Mouse (Mus musculus) forebrain, embryonic 15.5 days (tissue): ENCODE measurements around the gene Ndufa13. TPM values are rescaled to one million over a fixed set of nuclear protein-coding genes. Genes with fewer than 3 reads are reported as not detected.

Experiments used
- ATAC-seq: fragments of 200-750 bp; cut with Nextera tagmentation; replicated peaks from 2 replicates; pipeline ENCODE4 v1.8.0; 2017; ENCODE audit warnings: mild to moderate bottlenecking, moderate TSS enrichment, moderate library complexity
- H3K27ac ChIP-seq: fragments of 300-500 bp; sonication (generic); replicated peaks from 2 replicates; pipeline ENCODE4 v1.5.1; 2015; ENCODE audit warnings: mild to moderate bottlenecking, inconsistent platforms
- H3K27me3 ChIP-seq: fragments of 300-500 bp; sonication (generic); 2 replicates; pipeline ENCODE4 v1.6.1; 2015; ENCODE audit warnings: inconsistent platforms
- H3K36me3 ChIP-seq: fragments of 300-500 bp; sonication (generic); 2 replicates; pipeline ENCODE4 v1.6.1; 2015; ENCODE audit warnings: mild to moderate bottlenecking, inconsistent platforms
- H3K4me1 ChIP-seq: fragments of 300-500 bp; sonication (generic); 2 replicates; pipeline ENCODE4 v1.6.1; 2015; ENCODE audit warnings: inconsistent platforms
- H3K4me2 ChIP-seq: fragments of 300-500 bp; sonication (generic); replicated peaks from 2 replicates; pipeline ENCODE4 v1.6.1; 2015; ENCODE audit warnings: mild to moderate bottlenecking, inconsistent platforms
- H3K4me3 ChIP-seq: fragments of 300-500 bp; sonication (generic); 2 replicates; pipeline ENCODE4 v1.5.1; 2015; ENCODE audit warnings: mild to moderate bottlenecking, inconsistent platforms
- H3K9ac ChIP-seq: fragments of 300-500 bp; sonication (generic); replicated peaks from 2 replicates; pipeline ENCODE4 v1.6.1; 2015; ENCODE audit warnings: mild to moderate bottlenecking, inconsistent platforms
- H3K9me3 ChIP-seq: fragments of 300-500 bp; sonication (generic); 2 replicates; pipeline ENCODE4 v1.6.1; 2016; ENCODE audit warnings: inconsistent platforms
- WGBS: fragments of 180-500 bp; shearing (Covaris S2); methylation state at CpG from one replicate; pipeline ENCODE4 v1.1.7; 2015; ENCODE audit warnings: mixed read lengths; 5-methylcytosine and 5-hydroxymethylcytosine counted together
- polyA plus RNA-seq: library from polyadenylated mRNA; unstranded; fragments of >200 nt; fragmentation: Nextera tagmentation; extraction: Ambion mirVana; gene quantifications from 2 replicates; pipeline ENCODE4 v1.2.1, GENCODE M21; 2015

Gene Ndufa13
- polyA plus RNA-seq, 1 experiment from 2014 or later = 173 TPM

DNA sequence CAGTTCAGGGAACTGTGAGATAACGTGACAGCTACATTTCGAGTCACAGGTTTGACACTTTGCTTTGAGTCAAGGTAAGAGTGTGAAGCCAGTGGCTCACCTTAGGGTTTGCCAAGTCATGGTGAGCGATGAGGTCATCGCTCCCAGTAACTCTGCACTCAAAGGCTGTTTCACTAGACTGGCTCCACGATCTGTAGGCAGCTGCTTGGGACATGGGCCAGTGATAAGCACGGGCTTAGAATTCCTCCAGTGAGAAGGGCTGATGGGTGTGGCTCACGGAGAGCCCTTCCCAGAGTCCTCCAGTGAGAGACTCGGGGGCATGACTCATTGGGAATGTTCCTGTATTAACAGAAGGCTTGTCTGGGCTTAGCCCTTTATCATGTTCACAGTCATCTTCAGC, 53.4 kb downstream of the Ndufa13 start:
- H3K27ac ChIP-seq = no peak overlapping the region
- H3K9me3 ChIP-seq = no peaks in the 10 kb centered on the region
- WGBS = 91% methylated on average over 8 of the region's 8 CpGs
- no peaks in the 10 kb centered on the region for H3K4me1 ChIP-seq
- no peaks in the 10 kb centered on the region for H3K27me3 ChIP-seq
- H3K9ac ChIP-seq = no peak overlapping the region
- H3K4me3 ChIP-seq = no peak overlapping the region
- H3K4me2 ChIP-seq = no peak overlapping the region
- no peak for ATAC-seq
- no peaks in the 10 kb centered on the region for H3K36me3 ChIP-seq

DNA sequence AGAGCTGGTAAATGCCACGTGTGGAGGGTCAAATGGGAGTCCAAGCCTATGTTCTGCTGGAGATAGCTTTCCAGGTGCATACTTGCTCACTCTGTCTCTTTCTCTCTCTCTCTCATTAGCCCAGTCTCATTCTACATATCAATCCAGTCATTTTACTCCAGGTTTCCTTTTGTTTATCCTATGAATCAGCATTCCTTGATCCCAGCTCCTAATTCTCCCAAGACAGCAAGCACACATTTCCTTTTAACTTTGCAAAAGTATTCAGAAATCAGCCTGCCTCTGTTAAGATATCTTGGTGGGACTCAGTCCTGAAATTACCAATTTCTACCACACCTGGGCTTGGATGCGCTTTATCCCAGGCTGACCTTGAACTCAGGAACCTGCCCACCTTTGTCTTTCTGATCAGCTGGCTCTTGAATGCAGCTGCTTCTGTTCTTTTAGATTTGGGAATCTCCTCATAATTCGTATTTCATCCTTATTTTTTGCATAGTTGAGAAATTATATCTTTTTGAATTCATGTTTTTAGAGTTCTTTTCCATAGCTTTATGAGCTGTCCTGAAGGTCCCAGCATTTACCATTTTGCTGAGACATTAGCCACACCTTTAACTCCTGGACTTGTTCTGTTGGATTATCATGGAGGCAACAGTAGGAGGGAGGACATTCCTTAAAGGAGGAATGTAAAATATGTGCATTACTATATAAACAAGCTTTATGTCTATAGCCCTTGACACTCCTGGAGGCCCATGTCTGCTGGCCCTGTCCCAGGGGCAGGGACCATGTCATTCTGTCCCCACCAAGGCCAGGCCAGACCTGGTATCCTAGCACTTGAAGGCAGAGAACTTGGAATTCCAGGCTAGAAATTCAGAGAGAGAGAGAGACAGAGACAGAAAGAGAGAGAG, 54.9 kb downstream of the Ndufa13 start:
- Histone ChIP-seq H3K9me3 (no peaks in the 10 kb centered on the region), H3K4me2 (no peak overlapping the region), H3K27ac (no peak overlapping the region), H3K4me1 (no peaks in the 10 kb centered on the region), H3K9ac (no peak overlapping the region), H3K4me3 (no peak overlapping the region), H3K36me3 (no peaks in the 10 kb centered on the region), H3K27me3 (no peaks in the 10 kb centered on the region)
- no peak for ATAC-seq
- 72% methylated on average over 3 of the region's 3 CpGs for WGBS

Other genes with a start within 250 kb of the Ndufa13 start
- 1.9 and 2.2 TPM in 2 replicates for gene Zfp964, start 248.1 kb downstream of the Ndufa13 start, polyA plus RNA-seq
- gene Zfp869, start 191.8 kb downstream of the Ndufa13 start, polyA plus RNA-seq = 31.9 and 32.0 TPM in 2 replicates
- gene Zfp963, start 152.6 kb downstream of the Ndufa13 start, polyA plus RNA-seq = 8.7 TPM in 2 replicates
- gene Gm20422, start 127.7 kb downstream of the Ndufa13 start, polyA plus RNA-seq = 0.61 TPM in 1 of 2 replicates, not detected in the other
- 50.2 and 50.8 TPM in 2 replicates for gene Atp13a1, start 111.4 kb downstream of the Ndufa13 start, polyA plus RNA-seq
- 48.2 and 48.3 TPM in 2 replicates for gene Zfp866, start 111.4 kb downstream of the Ndufa13 start, polyA plus RNA-seq
- gene Gmip, start 93.9 kb downstream of the Ndufa13 start, polyA plus RNA-seq = 42.4 and 44.4 TPM in 2 replicates
- 0.65 and 0.89 TPM in 2 replicates for gene Lpar2, start 80.1 kb downstream of the Ndufa13 start, polyA plus RNA-seq
- gene Pbx4, start 70.1 kb downstream of the Ndufa13 start, polyA plus RNA-seq = 54.7 and 55.3 TPM in 2 replicates
- gene Cilp2, start 14.9 kb downstream of the Ndufa13 start, polyA plus RNA-seq = 3.6 and 4.0 TPM in 2 replicates
- 3.4 and 3.8 TPM in 2 replicates for gene Tssk6, start 374 bp downstream of the Ndufa13 start, polyA plus RNA-seq
- 8.9 and 9.0 TPM in 2 replicates for gene Yjefn3, start 154 bp upstream of the Ndufa13 start, polyA plus RNA-seq
- gene Gatad2a, start 93.8 kb upstream of the Ndufa13 start, polyA plus RNA-seq = 28.3 and 35.5 TPM in 2 replicates
- 84.5 and 85.9 TPM in 2 replicates for gene Mau2, start 140.2 kb upstream of the Ndufa13 start, polyA plus RNA-seq
- gene Sugp1, start 140.3 kb upstream of the Ndufa13 start, polyA plus RNA-seq = 60.9 and 66.5 TPM in 2 replicates
- gene Tm6sf2, start 170.4 kb upstream of the Ndufa13 start, polyA plus RNA-seq = 1.3 and 1.5 TPM in 2 replicates
- 0.15 and 0.38 TPM in 2 replicates for gene Hapln4, start 180.9 kb upstream of the Ndufa13 start, polyA plus RNA-seq
- 144 and 152 TPM in 2 replicates for gene Ncan, start 218.3 kb upstream of the Ndufa13 start, polyA plus RNA-seq
- gene Nr2c2ap, start 228.8 kb upstream of the Ndufa13 start, polyA plus RNA-seq = 43.0 and 43.3 TPM in 2 replicates
- gene Rfxank, start 236.6 kb upstream of the Ndufa13 start, polyA plus RNA-seq = 11.5 and 13.4 TPM in 2 replicates
- gene Borcs8, start 236.9 kb upstream of the Ndufa13 start, polyA plus RNA-seq = 48.4 and 50.3 TPM in 2 replicates
- gene Mef2b, start 237.2 kb upstream of the Ndufa13 start, polyA plus RNA-seq = 0.22 and 0.23 TPM in 2 replicates